Mouse (Mus musculus) gastrocnemius, adult 2 months (tissue): ENCODE results near the gene Timm29. TPM values are rescaled to one million over a fixed set of nuclear protein-coding genes. Genes with fewer than 3 reads are reported as not detected.

Experiments used
- DNase-seq: peaks from one replicate; pipeline ENCODE4 v3.0.0; 2022
- H3K27ac ChIP-seq: fragments of 200-600 bp; 2 replicates; pipeline ENCODE4 v1.8.1; 2022; ENCODE audit warnings: mild to moderate bottlenecking
- H3K4me3 ChIP-seq: fragments of 200-600 bp; 2 replicates; pipeline ENCODE4 v1.8.1; 2022; ENCODE audit warnings: mild to moderate bottlenecking, moderate library complexity
- CTCF ChIP-seq: fragments of 200-600 bp; IDR thresholded peaks from 2 replicates; pipeline ENCODE4 v1.8.1; 2022; ENCODE audit warnings: antibody characterized with exemption, mild to moderate bottlenecking, moderate library complexity
- intact Hi-C: fragments of 180-260 bp; cut with DNase I; formaldehyde crosslinking; loops from one replicate; pipeline ENCODE4 v1.15.1; 2025
- total RNA-seq, 2 experiments: library from RNA; stranded (reverse); gene quantifications; 2 replicates each; pipeline ENCODE4 v1.2.3; 2021

The Timm29 gene
- total RNA-seq, 2 experiments from 2014 or later: 44.1 to 48.3 TPM

DNA sequence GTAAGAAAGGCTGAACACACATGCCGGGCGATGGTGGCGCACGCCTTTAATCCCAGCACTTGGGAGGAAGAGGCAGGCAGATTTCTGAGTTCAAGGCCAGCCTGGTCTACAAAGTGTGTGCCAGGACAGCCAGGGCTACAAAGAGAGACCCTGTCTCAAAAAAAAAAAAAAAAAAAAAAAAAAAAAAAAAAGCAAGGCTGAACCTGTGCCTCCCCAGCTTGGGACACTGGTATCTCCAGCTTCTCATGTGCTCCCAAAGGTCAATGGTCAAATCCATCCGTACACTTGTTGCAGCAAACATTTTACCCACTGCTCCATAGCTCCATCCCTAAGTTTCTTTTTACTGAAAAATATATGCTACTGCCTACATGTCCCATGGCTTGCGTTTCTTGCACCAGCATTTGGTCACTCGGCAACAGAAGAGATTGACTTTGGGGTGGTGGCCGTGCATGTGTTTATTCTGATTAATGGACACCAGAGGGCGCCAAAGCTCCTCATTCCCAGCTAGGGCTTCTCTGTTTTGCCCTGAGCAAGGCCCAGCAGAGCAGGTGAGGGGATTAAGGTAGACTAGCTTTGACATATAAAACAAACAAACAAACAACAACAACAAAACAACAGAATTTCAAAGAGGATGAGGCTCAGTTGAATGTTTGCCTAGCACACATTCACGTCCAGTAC lies 9.3 kb downstream of the Timm29 start:
- Histone ChIP-seq H3K27ac (no peak overlapping the region), H3K4me3 (no peak overlapping the region)
- intact Hi-C loops: loop anchor here (2.0 to 5.0 kb wide), 2 partner anchors 70 to 269 kb away; no protein-coding TSS in a partner anchor
- peak; percentile 87 for TF ChIP-seq CTCF
- DNase-seq: peak; percentile 72

DNA sequence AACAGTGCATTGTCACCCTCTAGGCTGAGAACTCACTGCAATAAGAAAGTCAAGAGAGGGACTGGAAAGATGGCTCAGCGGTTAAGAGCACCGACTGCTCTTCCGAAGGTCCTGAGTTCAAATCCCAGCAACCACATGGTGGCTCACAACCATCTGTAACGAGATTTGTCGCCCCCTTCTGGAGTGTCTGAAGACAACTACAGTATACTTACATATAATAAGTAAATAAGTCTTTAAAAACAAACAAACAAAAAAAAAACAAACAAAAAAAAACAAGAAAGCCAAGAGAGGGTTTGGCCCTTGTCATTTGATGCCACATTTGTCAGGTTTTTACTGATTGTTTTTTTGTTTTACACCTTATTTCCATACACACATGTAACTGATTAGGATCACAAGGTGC lies 11.6 kb downstream of the Timm29 start:
- 0 out of 2 replicates have a peak, but pooled peaks have one; percentile 14 for TF ChIP-seq CTCF
- intact Hi-C loops: loop anchor here (5.0 kb wide), 1 partner anchor 68 kb away; no protein-coding TSS in a partner anchor
- H3K27ac ChIP-seq: no peak overlapping the region
- H3K4me3 ChIP-seq: no peak overlapping the region
- no peak for DNase-seq

DNA sequence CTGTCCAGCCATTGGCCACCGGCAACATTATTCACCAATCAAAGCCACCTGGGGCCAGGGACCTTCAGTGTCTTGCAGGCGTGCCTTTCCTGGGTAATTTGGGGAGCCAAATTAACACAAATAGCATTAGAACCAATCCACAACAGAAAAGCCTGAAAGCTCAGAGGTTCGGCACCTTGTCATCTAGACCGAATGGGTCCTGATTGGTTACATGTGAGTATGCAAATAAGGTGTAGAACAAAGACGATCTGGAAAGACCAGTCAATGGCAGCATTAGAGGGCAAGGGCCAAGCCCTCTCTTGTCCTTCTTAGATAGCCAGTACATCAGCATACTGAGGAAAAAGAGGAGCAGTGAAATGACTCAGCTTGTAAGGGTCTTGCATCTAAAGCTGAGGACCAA lies 13.3 kb downstream of the Timm29 start:
- no peak overlapping the region for H3K4me3 ChIP-seq
- DNase-seq: no peak
- no peak for TF ChIP-seq CTCF
- H3K27ac ChIP-seq: no peak overlapping the region
- intact Hi-C loops: no loop called here

DNA sequence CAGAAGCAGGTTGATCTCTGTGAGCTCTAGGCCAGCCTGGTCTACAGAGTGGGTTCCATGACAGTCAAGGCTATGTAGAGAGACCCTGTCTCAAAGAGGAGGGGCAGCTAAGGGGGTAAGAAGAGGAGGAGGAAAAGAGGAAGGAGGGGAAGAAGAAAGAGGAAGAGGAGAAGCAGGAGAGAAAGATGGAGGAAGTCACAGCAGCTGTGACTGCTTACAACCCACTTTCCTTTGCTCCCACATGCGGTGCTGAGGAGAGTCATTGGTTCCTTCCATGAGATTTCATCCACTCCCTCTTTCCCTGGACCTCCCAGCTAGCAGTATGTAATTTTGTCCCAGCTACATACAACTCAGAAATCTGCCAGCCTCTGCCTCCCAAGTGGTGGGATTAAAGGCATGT lies 14.1 kb downstream of the Timm29 start:
- TF ChIP-seq CTCF: no peak
- Histone ChIP-seq H3K27ac (no peak overlapping the region), H3K4me3 (no peak overlapping the region)
- DNase-seq: no peak
- intact Hi-C loops: no loop called here

DNA sequence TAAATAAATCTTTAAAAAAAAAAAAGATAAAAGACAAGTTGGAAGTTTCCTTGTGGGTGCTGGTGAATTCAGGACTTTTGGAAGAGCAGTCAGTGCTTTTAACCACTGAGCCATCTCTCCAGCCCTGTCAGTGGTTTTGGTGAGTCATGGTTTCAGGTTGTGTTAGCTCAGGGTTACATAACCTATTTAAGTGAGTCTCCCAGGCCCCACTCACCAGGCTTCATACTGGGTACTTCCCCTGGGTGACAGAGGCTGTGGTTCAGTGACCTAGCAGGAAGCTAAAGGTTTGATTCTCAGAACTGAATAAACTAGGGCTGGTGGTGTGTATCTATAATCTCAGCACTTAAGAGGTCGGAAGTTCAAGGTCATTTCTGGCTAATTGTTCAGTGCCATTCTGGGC lies 17.3 kb downstream of the Timm29 start:
- no peak for DNase-seq
- Histone ChIP-seq H3K27ac (no peak overlapping the region), H3K4me3 (no peak overlapping the region)
- TF ChIP-seq CTCF: no peak
- intact Hi-C loops: no loop called here

DNA sequence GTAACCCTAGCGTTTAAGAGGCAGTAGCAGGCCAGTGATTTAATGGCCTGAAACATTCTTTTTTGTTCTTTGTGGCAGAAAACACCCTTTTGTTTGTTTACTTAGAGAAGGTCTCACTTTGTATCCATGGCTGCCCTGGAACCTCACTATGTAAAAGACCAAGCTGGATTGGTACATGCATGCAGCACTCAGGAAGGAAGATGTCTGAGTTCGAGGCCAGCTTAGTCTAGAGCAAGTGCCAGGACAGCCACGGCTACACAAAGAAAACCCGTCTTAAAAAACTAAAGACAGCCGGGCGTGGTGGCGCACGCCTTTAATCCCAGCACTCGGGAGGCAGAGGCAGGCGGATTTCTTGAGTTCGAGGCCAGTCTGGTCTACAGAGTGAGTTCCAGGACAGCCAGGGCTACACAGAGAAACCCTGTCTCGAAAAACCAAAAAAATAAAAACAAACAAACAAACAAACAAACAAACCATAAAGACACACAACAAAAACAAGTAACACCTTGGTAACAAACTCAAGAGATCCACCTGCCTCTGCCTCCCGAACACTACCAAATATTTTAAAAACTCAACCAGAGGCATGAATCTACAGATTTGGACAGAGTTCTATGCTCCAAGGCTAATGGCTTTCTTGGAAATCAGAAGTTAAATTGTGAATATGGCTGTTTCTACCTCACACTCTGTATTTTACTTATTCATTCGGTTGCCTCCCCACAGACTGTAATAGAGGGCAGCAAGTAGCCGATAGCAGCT lies 22.5 kb downstream of the Timm29 start:
- Histone ChIP-seq H3K27ac (peak overlapping the region; percentile 93), H3K4me3 (peak overlapping the region; percentile 98)
- TF ChIP-seq CTCF: no peak
- intact Hi-C loops: no loop called here
- DNase-seq: no peak

DNA sequence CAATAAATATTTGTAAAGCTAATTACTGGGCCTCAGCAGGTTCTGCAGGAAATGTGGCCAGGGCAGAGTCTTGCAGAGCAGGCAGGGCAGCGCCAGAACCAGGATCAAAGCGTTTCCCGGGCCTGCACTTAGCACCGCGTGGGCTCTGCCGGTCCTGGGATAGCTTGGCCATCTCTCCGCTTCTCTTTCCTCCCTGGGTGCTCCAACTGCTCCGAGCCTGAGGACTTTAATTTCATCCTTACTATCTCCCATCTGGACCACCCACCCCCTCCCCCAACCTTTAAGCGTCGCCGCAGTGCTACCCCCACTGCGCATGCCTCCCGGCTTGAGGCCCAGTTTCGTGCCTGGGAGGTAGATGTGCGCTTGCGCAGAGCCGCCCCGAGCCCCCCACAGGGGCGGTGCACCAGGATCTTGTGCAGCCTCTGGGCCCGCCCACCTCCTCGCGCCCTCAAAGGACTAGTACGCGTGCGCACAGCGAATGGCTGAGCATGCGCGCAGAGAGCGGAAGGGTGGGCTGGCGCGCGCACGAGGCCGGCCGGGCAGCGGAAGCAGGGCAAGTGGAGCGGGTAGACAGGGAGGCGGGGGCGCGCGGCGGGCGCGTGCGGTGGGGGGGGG lies 23.2 kb downstream of the Timm29 start, which contains the start of gene Smarca4:
Smarca4 (plus strand) TSS at position 553 of the 615 bp plus-strand sequence.
- Histone ChIP-seq H3K4me3 (peak within 1 kb of the TSS; percentile 98), H3K27ac (peak within 1 kb of the TSS; percentile 99)
- TF ChIP-seq CTCF: no peak
- peak; percentile 99 for DNase-seq
- intact Hi-C loops: no loop called here

DNA sequence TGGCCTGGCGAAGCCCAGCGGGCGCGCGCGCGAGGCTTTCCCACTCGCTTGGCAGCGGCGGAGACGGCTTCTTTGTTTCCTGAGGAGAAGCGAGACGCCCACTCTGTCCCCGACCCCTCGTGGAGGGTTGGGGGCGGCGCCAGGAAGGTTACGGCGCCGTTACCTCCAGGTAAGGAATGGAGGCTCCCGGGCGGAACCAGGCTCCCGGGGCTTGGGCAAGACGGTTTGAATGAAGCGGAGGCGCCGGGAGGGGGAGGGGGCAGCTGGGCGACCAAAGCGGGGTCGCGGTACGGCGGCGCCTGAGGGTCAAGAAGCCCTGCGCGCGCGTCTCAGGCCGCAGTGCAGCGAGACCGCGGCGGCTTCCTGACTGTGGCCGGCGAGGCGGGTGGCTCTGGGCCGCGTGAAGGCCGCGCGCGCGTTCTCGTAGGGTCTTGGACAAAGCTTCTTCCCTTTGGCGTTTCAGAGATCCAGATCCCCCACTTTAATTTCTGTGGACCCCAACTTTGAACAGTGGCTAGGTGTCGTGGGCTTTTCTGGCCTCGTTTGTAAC lies 23.8 kb downstream of the Timm29 start:
- H3K27ac ChIP-seq: peak overlapping the region; percentile 99
- TF ChIP-seq CTCF: no peak
- intact Hi-C loops: no loop called here
- DNase-seq: peak; percentile 95
- H3K4me3 ChIP-seq: peak overlapping the region; percentile 98

DNA sequence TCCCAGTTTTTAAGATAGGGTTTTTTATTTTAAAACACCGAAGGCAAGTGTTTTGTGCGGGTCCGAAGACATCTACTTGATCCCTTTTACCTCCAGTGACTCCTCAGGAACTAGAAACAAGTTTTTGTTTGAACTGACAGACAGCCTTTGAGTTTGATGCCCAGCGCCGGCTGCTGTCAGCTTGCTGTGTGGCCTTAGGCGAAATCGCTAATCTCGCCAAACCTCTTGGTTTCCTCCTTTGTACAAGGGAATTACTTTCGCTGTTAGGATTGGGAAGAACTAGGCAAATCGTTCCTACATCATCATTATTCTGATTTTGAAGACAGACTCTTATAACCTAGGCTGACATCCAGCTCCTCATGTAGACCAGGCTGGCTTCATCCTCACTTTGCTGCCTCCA lies 24.5 kb downstream of the Timm29 start:
- Histone ChIP-seq H3K4me3 (peak overlapping the region; percentile 98), H3K27ac (peak overlapping the region; percentile 99)
- intact Hi-C loops: no loop called here
- TF ChIP-seq CTCF: no peak
- DNase-seq: no peak

DNA sequence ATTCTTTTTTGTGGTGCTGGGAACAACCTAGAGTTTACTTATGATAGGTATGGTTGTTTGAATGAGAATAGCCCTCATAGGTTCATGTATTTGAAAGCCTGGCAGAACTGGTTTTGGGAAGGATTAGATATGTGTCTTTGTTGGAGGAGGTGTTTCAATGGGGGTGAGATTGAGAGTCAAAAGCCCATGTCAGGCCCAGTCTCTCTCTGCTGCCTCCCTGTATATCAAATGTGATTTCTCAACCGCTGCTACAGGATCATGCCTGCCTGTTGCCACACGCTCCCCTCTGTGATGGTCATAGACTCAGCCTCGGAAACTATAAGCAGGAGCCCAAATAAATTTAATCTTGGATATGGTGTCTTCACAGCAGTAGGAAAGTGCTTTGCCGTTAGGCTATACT lies 27.7 kb downstream of the Timm29 start:
- no peak for TF ChIP-seq CTCF
- DNase-seq: no peak
- Histone ChIP-seq H3K4me3 (no peak overlapping the region), H3K27ac (no peak overlapping the region)
- intact Hi-C loops: no loop called here

DNA sequence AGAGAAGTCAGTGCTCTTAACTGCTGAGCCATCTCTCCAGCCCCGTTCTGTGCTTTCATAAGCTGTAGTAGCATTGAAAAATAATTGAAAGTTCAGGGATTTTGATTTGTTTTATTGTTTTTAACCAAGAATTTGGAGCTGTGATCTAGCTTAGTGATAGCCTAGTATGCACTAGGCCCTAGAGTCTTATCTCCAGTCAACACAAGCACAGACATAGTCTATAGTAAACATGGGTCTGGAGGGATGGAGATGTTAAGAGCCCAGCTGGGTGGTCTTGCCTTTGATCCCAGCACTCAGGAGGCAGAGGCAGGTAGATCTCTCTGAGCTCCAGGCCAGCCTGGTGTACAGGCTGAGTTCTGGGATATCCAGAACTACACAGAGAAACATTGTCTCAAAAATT lies 30.2 kb downstream of the Timm29 start:
- DNase-seq: no peak
- Histone ChIP-seq H3K27ac (no peak overlapping the region), H3K4me3 (no peak overlapping the region)
- TF ChIP-seq CTCF: no peak
- intact Hi-C loops: no loop called here

DNA sequence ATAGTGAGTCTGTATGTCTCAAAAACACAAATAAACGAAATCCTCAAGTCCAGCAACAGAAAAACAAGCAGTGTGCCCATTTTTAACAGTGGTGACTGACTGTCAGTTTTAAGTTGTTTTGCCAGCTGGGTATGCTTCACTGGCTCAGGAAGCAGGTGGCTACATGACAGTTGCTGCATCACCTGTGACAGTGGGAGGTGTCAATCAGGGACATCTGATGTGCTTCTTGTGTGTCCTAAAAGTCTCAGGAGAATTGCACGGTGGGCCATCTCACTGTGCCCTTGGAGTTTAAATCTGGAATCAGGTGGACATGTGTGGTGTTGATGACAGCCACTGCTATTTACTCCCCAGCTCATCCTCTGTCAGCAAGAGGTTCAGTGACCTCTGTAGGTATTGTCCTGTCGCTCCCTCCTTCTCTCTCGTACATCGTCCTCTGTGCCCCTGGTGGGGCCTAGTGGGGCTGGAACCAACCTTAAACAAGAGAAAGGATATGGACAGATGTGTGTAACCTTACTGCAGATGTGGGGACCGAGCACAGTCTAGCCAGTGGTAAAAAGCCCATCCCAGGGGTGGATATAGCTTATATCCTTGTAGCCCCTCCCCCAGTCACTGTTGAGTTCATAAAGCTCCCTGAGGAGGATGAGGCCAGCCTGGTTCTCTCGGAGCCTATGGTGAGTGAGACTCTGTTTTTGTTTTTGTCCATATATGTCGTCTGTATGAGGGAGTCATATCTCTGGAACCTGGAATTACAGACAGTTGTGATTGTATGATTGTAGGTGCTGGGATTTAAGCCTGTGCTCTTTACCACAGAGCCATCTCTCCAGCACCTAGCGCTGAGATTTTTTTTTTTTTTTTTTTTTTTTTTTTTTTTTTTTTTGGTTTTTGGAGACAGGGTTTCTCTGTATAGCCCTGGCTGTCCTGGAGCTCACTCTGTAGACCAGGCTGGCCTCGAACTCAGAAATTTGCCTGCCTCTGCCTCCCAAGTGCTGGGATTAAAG lies 33.1 kb downstream of the Timm29 start:
- Histone ChIP-seq H3K4me3 (no peak overlapping the region), H3K27ac (peak overlapping the region; percentile 35)
- TF ChIP-seq CTCF: no peak
- no peak for DNase-seq
- intact Hi-C loops: no loop called here
